Mouse (Mus musculus) megakaryocyte-erythroid progenitor cell, adult 5-6 weeks (primary cell): ENCODE measurements at regions not wholly inside any gene's neighbourhood (a gene's known extent, or its start where the extent isn't known, plus 50 kb on each side); places are given as distances from the start of the nearest gene placed in this dataset.
"Not testable (repeated sequence)": the region's sequence is repeated elsewhere in the genome, so short reads cannot be mapped to it uniquely, and the experiment has no call there.

Source experiments
- ATAC-seq: replicated peaks from 2 replicates; pipeline ENCODE4 v1.8.0; 2016; ENCODE audit warnings: mild to moderate bottlenecking, inconsistent platforms; ENCODE audit not compliant: severe bottlenecking, poor library complexity, low FRiP score, low TSS enrichment

DNA sequence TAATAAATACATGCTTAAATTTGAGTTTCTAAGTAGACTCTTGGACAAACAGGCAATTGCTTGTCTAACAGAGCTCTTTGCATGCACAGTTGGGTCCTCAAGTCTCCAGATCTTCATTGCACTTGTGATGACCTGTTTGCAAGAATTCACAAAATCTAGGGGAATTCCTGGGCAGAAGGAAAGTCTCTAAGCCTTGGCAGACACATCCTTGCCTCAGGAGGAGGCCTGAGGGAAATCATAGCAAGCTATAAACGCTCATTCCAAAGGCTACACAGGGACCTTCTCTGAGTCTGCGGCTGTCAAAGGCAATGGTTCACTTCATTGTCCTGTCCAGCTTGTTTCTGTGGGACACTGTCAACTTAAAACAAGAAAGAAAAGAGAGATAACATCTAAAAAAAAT, 117.9 kb downstream of the Phlda1 start:
- ATAC-seq = no peak

DNA sequence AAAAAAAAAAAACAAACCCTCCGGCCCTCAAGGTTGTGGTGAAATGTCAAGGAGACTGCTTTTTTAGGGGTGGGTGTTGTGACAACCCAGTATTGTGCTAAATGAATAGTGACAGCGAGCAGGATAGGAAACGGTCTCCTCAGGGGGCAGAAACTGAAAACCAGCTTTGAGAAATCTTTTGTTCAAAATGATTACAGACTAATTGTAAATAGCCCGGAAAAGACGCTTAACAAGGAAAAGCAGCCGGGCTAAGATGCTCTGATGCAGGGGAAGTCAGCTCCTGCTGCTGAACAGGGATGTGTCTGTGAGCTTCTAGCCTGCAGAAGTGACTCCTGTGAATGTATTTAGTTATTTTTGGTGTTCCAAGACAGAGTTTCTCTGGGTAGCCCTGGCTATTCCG, 118.5 kb downstream of the Phlda1 start:
- no peak for ATAC-seq

DNA sequence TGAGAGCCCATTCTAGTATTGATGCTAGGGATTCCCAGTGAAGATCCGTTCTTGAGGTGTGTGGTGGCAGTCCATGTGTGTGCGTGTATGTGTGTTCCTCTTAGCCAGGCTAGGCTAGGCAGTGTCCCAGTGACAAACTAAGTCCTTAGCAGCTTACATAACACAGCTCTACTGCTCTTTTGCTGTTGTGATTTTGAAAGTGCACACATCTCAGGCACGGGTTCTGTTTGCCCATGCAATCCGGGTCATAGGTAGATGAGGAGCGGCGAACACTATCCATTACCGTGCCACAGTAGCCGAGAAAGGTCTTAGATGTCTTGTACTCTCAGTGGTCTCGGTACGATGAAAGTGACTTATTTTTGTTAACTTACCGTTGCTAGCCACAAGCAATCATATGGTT, 119.5 kb downstream of the Phlda1 start:
- ATAC-seq = no peak

DNA sequence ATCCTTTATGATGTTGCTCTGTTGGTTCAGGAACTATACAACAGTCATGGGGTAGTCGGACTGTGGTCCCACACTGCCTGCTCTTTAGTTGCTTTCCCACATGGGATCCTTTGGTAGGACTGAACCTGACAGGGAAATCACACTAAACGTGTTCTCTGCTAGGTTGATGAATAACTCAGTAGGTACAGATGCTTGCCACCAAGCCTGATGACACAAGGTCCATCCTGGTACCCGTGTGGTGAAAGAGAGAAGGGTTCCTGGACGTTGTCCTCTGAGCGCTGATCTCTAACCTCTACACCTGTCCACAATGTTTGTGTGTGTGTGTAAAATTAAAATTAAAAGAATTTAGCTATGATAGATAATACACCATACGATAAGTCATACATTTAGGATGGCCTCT, 119.9 kb downstream of the Phlda1 start:
- no peak for ATAC-seq

DNA sequence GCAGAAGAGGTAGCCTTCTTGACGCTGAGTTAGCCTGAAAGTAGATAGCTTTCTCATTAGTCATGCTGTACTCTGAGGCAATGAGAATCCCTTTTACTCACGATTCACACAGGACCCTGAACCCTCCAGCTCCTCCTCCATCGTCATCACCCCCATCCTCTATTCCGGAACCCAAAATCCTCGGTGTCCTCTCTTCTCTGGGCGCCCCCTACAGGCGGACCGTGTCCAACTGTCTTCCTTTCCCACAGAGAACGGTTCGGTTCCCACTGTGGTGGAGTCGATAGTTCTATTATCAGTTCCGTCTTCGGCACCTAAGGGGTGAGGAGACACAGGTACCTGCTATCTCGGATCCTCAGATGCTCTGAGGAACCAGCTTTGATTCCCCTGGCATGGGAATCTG, 130.2 kb downstream of the Phlda1 start:
- ATAC-seq = 0 out of 2 replicates have a peak, but pooled peaks have one; percentile 61

DNA sequence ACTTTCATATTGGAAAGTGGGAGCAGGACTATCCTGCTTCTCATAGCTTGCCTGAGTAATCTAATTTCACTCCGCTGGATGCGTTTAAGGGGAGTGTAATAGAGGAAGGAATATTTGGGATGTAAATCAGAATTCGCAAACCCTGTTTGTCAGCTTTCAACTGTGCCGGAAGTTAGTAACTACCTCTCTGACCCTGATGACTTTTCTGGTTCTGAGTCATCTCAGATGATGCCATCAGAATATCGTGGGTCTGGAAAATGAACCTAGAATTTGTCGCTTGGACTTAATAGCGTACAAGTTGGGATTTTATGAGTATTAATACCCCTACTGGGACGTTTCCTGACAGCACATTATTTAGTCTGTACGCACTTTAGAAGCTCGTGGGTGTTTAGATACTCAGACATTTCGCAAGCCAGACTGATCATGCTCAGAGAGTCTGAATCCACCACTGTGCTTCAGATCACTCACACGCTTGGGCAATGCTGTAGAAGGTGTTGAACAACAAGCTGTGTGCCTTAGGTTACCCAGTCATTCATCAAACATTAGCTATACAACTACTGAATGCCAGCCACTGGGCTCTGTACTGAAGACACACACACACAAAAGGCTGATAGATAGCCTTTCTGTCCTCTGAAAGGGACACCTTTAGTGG, 131.1 kb downstream of the Phlda1 start:
- no peak for ATAC-seq

DNA sequence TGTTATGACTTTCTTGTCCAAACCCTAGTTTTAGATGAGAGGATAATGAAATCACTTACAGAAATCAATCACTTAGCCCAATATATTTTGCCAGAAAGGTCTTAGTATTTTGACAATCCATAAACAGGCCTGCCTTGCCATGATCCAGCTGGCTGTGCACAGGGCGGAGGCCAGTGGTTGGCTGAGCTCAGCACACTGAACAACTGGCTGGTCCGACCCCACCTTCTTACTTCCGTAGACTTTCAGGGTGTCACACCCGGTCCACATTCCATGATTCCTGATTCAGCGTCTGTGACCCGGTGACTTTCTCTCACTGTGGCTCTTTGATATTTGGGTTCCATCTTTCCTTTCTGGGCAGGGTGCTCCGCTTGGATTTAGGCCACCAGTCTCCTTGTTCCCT, 133.8 kb downstream of the Phlda1 start:
- ATAC-seq = no peak

DNA sequence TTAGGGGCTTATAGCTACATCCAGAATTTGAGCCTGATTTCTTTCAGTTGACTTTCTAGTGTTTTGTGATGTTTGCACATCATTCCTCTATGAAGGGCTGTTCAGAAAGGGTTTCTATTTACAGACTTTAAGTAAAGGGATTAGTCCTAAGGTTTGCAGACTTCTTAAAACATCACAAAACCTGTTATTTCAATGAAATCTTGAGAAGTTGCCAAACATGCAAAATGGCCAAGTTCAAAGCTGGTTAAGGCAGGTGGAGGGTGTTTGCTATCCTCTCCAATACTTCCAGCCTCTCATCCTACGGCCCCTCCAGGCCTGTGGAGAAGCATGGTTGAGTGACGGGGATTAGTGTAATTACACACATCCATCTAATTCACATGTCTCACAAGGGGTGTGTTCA, 136.6 kb downstream of the Phlda1 start:
- ATAC-seq = no peak

DNA sequence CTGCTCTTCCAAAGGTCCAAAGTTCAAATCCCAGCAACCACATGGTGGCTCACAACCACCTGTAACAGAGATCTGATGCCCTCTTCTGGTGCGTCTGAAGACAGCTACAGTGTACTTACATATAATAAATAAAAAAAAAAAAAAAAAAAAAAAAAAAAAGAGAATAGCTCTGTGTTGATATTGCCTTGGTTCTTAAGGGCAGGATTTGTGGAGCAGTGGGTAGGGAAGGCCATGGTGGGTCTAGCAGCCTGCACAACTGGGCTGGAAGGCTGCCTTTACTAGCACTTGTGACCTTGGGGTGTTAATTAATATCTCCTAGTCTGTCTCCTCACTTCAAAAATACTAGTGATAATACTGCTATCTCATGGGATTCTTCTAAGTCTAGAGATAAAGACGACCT, 147.7 kb downstream of the Phlda1 start:
- not testable (repeated sequence) for ATAC-seq

DNA sequence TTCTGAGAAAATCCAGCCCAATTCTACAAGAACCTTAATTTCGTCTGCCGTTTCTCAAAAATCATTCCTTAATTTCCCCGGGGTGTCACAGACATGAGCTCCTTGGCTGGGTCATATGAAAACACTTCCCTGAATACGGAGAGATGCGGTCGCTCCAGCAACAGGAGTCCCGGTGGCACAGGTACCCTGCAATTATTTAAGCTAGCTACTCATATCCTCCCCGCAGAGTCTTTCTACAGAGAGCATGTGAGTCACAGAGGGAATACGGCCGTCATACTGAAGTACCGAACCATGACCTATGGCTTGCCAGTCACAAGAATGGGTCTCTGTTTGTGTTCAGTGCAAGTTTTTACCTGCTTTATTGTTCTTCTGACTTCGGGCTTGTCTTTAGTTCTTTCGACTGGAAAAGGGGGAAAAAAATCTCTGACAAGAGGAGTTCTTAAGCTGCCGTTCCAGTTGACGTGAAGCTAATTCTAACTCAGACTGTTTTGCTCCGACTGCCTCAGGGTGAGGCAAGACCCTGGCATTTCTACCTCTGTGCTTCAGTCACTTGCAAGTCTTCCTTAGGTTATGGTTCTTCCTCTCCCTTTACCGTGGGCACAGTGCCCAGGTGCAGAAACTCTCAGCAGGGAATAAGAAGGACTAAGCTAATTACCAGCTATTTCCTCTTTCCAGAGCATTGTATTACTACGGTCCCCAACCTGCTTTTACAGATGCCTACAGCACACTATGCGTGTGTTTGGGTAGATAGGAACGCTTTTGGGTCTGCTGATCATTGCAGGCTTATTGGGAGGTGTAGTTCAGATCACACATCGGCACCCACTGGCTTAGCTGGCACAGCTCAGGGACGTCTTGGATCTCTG, 148.5 kb downstream of the Phlda1 start:
- ATAC-seq = no peak

DNA sequence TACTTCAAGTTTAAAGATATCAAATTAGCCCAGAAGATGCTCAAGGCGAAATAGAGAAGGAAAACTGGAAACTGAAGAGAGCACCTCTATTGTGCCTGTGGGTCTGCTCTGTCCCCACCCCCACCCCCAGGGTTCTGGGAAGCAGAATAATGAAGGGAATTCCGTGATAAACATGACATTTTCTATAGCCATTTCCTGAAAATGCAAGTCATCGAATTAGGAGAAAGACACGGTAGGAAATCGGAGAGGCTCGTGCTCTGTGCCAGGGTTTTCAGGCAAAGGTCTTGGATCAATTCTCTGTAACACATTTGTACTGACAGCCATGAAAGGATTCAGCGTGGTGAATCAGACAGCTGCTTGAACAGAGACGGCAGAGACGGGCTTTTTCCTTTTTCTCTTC, 152.7 kb downstream of the Phlda1 start:
- ATAC-seq = no peak

DNA sequence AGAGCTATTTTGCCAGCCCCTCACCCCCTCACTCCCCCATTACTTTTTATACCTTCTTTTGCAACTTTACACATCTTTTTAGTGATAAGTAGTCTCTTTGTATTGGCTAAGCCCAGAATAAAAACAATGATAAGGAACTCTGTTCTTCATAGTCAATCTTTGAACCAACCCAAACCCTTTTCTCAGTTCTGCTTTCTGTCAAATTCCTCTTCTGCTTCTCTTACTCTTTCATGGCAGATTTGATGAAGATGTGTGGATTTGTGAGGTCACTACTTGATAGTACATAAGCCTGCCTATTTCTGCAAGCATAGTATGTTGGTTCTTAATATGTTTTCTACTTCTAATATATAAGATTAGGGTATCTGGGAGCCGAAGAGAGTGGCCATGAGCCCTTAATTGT, 156.6 kb downstream of the Phlda1 start:
- no peak for ATAC-seq

DNA sequence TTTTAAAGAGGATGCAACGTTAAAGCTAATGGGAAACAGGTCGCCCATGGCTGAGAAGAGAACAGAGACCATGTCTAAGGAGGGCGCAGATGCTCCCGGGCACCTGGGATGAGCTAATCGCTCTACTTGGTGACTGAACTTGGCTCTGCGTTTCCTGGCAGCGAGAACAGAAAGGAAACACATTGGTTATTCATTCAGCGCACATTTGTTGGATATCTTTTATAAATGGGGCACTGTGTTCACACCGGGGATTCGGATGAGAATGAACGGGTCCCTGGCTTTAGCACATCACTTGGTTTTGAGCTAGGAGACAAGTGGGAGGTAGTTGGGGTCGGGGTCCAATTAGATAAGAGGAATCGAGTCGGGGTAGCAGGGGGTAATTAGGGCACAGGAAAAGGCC, 159.7 kb downstream of the Phlda1 start:
- no peak for ATAC-seq

DNA sequence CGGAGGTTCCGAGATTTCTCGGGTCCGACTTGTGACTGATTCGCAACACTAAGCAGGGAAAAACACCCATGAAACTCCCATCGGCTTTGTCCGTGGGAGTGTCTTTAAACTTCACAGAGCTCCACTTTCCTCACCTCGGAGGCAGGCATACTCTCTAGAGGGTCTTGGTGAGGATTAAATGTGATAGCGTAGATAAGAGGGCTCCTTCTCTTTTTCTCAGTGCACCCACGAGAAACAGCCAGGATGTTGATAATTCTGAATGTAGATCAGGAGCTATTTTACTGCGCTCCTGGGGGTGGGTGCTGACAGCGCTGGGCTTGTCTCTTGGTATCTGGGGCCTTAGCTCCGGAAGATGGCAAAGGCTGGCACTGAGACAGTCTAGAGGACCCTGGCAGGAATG, 160.9 kb downstream of the Phlda1 start:
- ATAC-seq = no peak

DNA sequence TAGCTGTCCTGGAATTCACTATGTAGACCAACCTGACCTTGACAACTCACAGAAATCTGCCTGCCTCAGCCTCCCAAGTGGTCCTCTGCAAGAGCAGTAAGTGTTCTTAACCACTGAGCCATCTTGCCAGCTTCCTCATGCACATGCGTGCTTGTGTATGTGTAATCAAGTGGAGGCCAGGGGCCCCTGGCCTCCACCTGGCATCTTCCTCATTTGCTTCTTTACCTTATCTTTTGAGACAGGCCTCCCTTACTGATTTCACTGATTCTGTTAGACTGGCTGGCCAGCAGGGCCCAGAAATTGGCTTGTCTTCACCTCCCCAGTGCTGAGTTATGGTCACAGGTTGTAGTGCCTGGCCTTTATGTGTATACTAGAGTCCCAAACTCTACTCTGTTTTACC, 162.6 kb downstream of the Phlda1 start:
- ATAC-seq = peak; percentile 79

DNA sequence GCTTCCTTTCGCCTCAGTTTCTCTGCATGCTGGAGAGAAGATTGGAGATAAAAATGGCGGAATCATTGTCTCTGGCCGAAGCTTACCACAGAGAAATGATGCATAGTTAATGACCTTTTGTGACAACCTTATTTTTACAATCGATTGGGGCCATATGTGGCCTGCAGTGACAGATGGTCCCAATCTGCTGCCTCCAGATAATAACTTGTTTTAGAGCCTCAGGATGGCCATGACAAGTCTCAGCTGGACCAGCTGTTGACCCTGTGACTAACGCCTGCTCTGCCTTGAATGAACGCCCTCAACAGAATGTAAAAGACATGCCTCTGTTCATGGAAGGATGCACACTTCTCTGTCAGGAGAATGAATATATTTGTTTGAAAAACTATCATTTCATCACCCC, 163.6 kb downstream of the Phlda1 start:
- no peak for ATAC-seq

DNA sequence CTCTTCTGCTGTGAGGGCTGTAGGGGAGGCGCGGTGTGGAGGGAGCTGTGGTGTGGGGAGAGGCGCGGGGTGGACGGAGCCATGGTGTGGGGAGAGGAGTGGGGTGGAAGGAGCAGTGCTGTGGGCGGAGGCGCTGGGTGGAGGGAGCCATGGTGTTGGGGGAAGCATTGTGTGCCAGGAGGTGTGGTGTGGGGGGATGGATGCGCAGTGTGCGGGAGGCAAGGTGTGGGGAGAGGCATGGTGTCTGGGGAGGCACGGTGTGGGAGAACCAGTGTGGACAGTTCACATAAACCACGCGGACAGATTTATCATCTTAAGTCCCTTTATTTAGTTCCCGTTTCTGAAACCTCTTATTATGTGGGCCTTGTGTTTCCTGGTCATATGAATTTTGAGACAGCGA, 164.6 kb downstream of the Phlda1 start:
- no peak for ATAC-seq

DNA sequence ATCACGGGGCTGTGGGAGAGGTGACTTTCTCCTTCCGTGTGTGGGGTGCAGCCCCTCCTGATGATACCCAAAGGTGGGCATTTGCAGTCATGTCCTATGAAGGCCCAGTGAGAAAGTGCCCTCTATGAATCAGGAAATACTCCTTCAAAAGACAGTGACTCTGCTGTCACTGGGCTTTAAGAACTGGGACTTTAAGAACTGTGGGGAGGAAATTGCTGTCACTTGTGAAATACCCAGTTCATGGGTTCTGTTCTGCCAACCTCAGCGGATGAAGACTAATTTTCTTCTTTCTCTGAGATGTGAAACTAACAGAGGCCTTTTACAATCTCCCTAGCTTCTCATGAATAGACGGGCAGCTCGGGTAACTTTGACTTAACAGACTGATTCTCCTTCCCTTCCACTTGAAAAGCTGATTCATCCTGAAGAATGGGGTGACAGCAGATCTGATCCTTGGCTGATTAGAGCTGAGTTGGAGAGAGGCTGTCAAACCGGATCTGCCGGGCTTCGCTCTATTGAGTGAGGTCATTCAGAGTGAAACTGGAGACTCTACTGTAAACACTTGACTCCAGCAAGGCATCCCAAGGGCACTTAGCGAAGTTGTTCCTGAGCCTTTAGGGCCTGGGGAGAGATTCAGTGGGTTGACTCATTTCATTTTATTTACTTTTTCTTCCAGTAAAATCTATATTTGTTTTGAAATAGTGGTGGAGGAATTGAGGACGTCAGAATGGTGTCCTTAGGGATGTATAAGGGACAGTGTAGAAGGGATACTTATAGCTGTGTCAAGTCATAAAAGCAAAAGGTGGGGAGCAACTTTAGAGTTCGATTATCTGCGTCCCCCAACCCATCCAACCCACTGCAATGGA, 166.6 kb downstream of the Phlda1 start:
- no peak for ATAC-seq

DNA sequence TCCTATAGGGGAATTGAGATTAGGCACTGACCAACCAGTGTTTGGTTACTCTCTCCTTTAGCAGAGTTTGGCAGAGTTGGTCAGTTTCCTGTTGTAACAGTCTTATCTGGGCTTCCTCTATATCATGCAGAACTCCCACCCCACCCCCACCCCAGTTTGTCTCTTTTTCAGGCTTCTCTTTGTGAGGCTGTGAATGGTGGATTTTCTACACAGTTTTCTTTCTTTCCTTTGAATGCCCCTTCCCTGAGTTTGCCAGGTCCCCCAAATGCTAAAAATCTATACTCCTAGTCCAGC, 167.2 kb downstream of the Phlda1 start:
- no peak for ATAC-seq

DNA sequence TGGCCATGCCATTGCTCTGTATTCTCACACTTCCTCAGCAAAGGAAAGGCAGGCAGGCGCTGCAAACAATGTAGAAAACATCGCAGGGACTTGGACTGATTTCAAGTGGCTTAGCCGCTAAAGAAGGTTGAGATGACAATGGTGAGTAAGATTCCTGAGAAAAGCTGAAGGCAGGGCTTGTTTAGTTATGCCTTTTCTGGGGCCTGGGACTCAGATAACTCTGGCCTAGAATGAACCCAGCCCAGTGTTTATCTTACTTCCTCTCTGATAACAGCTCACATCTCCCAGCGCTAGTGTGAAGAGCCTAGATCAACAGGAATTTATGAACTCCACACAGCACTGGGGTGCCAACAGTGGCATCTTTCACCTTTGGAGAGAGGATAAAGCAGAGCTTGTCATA, 170.2 kb downstream of the Phlda1 start:
- ATAC-seq = peak; percentile 62
